Mouse (Mus musculus) lung, postnatal 0 days (tissue): ENCODE measurements at regions not wholly inside any gene's neighbourhood (a gene's known extent, or its start where the extent isn't known, plus 50 kb on each side); places are given as distances from the start of the nearest gene placed in this dataset.

Experiments used
- ATAC-seq: fragments of 200-750 bp; cut with Nextera tagmentation; 2 replicates; pipeline ENCODE4 v1.8.0; 2017; ENCODE audit warnings: moderate library complexity
- DNase-seq: peaks from one replicate; pipeline ENCODE4 v3.0.0-alpha.2; 2016; ENCODE audit warnings: low spot score
- H3K27ac ChIP-seq: fragments of 300-500 bp; sonication (generic); 2 replicates; pipeline ENCODE4 v1.5.1; 2014; ENCODE audit warnings: antibody characterized with exemption, mild to moderate bottlenecking, low read length, mixed read lengths
- H3K27me3 ChIP-seq: fragments of 300-500 bp; sonication (generic); replicated peaks from 2 replicates; pipeline ENCODE4 v1.6.1; 2014; ENCODE audit warnings: low read length, mixed read lengths; ENCODE audit not compliant: insufficient read depth
- H3K36me3 ChIP-seq: fragments of 300-500 bp; sonication (generic); 2 replicates; pipeline ENCODE4 v1.6.1; 2014; ENCODE audit warnings: low read length, mixed read lengths; ENCODE audit not compliant: insufficient read depth
- H3K4me1 ChIP-seq: fragments of 300-500 bp; sonication (generic); 2 replicates; pipeline ENCODE4 v1.6.1; 2014; ENCODE audit warnings: antibody characterized with exemption, low read depth, low read length, mixed read lengths; ENCODE audit not compliant: insufficient read depth
- H3K4me2 ChIP-seq: fragments of 300-500 bp; sonication (generic); replicated peaks from 2 replicates; pipeline ENCODE4 v1.6.1; 2014; ENCODE audit warnings: low read depth, mild to moderate bottlenecking, low read length, moderate library complexity, mixed read lengths
- H3K4me3 ChIP-seq: fragments of 300-500 bp; sonication (generic); 2 replicates; pipeline ENCODE4 v1.5.1; 2014; ENCODE audit warnings: low read depth, low read length
- H3K9ac ChIP-seq: fragments of 300-500 bp; sonication (generic); replicated peaks from 2 replicates; pipeline ENCODE4 v1.6.1; 2014; ENCODE audit warnings: low read depth, mild to moderate bottlenecking
- H3K9me3 ChIP-seq: fragments of 300-500 bp; sonication (generic); 2 replicates; pipeline ENCODE4 v1.6.1; 2016; ENCODE audit warnings: low read length, mixed read lengths
- CTCF ChIP-seq: IDR thresholded peaks from 2 replicates; pipeline ENCODE4 v1.5.1; 2016; ENCODE audit warnings: antibody characterized with exemption, mild to moderate bottlenecking
- EP300 ChIP-seq: IDR thresholded peaks from 2 replicates; pipeline ENCODE4 v1.6.1; 2016; ENCODE audit warnings: antibody characterized with exemption, mild to moderate bottlenecking, control low read depth
- WGBS: fragments of 180-500 bp; shearing (Covaris S2); extraction: QIAGEN DNeasy Blood & Tissue Kit; methylation state at CpG from one replicate; pipeline ENCODE4 v1.1.7; 2014; 5-methylcytosine and 5-hydroxymethylcytosine counted together

- 2% methylated on average over 53 of the region's 56 CpGs for whole genome bisulfite sequencing
- DNase-seq (peak; percentile 9), ATAC-seq (no peak)
- peak overlapping the region; percentile 50 for H3K4me2 ChIP-seq
- no peaks in the 10 kb centered on the region for H3K36me3 ChIP-seq
- H3K9me3 ChIP-seq, result no peaks in the 10 kb centered on the region
- no peaks in the 10 kb centered on the region for H3K4me1 ChIP-seq
- peaks cover 15% of the 10 kb centered on the region for H3K27me3 ChIP-seq
- TF ChIP-seq CTCF, result no peak
- TF ChIP-seq EP300, result no peak
- H3K9ac ChIP-seq, result no peak overlapping the region
- H3K27ac ChIP-seq, result no peak overlapping the region
- peak overlapping the region; percentile 21 for H3K4me3 ChIP-seq
Observed at GRCm38 (mm10) chr4:44424831-44425704, 124.4 kb downstream of the Melk start.

GRCm38 (mm10) chr4:44434593-44434992 lies 133.9 kb downstream of the Melk start:
- WGBS, result 31% methylated on average over 9 of the region's 9 CpGs
- no peak for ATAC-seq
- DNase-seq, result peak; percentile 20
- Histone ChIP-seq H3K9me3 (no peaks in the 10 kb centered on the region), H3K4me2 (no peak overlapping the region), H3K36me3 (no peaks in the 10 kb centered on the region), H3K4me3 (no peak overlapping the region), H3K4me1 (no peaks in the 10 kb centered on the region), H3K27me3 (no peaks in the 10 kb centered on the region), H3K27ac (no peak overlapping the region), H3K9ac (no peak overlapping the region)
- TF ChIP-seq CTCF (no peak), EP300 (no peak)

- ATAC-seq, result no peak
- no peak overlapping the region for H3K27ac ChIP-seq
- TF ChIP-seq CTCF (no peak), EP300 (no peak)
- H3K27me3 ChIP-seq, result no peaks in the 10 kb centered on the region
- no peaks in the 10 kb centered on the region for H3K4me1 ChIP-seq
- 42% methylated on average over 4 of the region's 4 CpGs for WGBS
- H3K4me2 ChIP-seq, result no peak overlapping the region
- no peaks in the 10 kb centered on the region for H3K36me3 ChIP-seq
- no peaks in the 10 kb centered on the region for H3K9me3 ChIP-seq
- no peak overlapping the region for H3K4me3 ChIP-seq
- no peak for DNase-seq
- no peak overlapping the region for H3K9ac ChIP-seq
Observed at GRCm38 (mm10) chr4:44445511-44445910, 144.8 kb downstream of the Melk start.

- TF ChIP-seq EP300 (no peak), CTCF (no peak)
- Histone ChIP-seq H3K9me3 (no peaks in the 10 kb centered on the region), H3K36me3 (no peaks in the 10 kb centered on the region), H3K9ac (no peak overlapping the region), H3K4me1 (no peaks in the 10 kb centered on the region), H3K27me3 (no peaks in the 10 kb centered on the region), H3K4me3 (no peak overlapping the region), H3K4me2 (no peak overlapping the region), H3K27ac (no peak overlapping the region)
- ATAC-seq, result no peak
- 67% methylated on average over 10 of the region's 10 CpGs for WGBS
- DNase-seq, result no peak
Observed at GRCm38 (mm10) chr4:44450881-44451532, 150.3 kb downstream of the Melk start.

GRCm38 (mm10) chr4:44452043-44452618 lies 151.5 kb downstream of the Melk start:
- no peaks in the 10 kb centered on the region for H3K27me3 ChIP-seq
- no peak for DNase-seq
- no peak overlapping the region for H3K4me2 ChIP-seq
- no peaks in the 10 kb centered on the region for H3K9me3 ChIP-seq
- H3K4me1 ChIP-seq, result no peaks in the 10 kb centered on the region
- H3K36me3 ChIP-seq, result no peaks in the 10 kb centered on the region
- no peak overlapping the region for H3K27ac ChIP-seq
- no peak for ATAC-seq
- TF ChIP-seq CTCF (no peak), EP300 (no peak)
- WGBS, result 52% methylated on average over 8 of the region's 8 CpGs
- no peak overlapping the region for H3K9ac ChIP-seq
- H3K4me3 ChIP-seq, result no peak overlapping the region

GRCm38 (mm10) chr4:44453552-44453951 lies 152.9 kb downstream of the Melk start:
- Histone ChIP-seq H3K27ac (no peak overlapping the region), H3K9me3 (no peaks in the 10 kb centered on the region), H3K36me3 (no peaks in the 10 kb centered on the region), H3K4me3 (no peak overlapping the region), H3K4me2 (no peak overlapping the region), H3K9ac (no peak overlapping the region), H3K4me1 (no peaks in the 10 kb centered on the region), H3K27me3 (no peaks in the 10 kb centered on the region)
- WGBS, result 79% methylated on average over 11 of the region's 11 CpGs
- TF ChIP-seq CTCF, result no peak
- TF ChIP-seq EP300, result no peak
- DNase-seq, result no peak
- no peak for ATAC-seq
